Mouse (Mus musculus): Measurements from ENCODE around the gene Mrpl14. TPM values are rescaled to one million over a fixed set of nuclear protein-coding genes. Genes with fewer than 3 reads are reported as not detected.

The Mrpl14 gene
- polyA plus RNA-seq, 2 experiments: 113 to 147 TPM

DNA sequence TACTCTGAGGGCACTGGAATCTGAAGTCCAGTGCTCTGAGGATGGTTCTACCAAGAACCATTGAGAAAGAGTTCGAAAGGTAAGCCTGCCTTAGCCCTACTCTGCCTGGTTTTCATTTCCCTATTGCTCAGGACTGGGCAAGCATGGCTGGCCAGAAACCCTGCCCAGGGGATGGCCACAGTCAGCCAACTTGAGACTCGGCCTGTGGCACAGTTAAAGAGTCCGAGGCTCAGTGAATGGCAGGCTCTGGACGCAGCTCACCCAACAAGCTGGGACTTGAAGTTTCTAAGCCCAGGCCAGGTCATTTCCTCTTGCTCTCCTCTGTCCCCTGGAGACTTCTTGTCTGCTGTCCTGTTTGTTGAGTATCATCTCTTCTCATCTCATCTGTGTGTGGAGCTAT lies 44.6 kb downstream of the Mrpl14 start:
- WGBS: 64% methylated on average over 4 of the region's 4 CpGs

DNA sequence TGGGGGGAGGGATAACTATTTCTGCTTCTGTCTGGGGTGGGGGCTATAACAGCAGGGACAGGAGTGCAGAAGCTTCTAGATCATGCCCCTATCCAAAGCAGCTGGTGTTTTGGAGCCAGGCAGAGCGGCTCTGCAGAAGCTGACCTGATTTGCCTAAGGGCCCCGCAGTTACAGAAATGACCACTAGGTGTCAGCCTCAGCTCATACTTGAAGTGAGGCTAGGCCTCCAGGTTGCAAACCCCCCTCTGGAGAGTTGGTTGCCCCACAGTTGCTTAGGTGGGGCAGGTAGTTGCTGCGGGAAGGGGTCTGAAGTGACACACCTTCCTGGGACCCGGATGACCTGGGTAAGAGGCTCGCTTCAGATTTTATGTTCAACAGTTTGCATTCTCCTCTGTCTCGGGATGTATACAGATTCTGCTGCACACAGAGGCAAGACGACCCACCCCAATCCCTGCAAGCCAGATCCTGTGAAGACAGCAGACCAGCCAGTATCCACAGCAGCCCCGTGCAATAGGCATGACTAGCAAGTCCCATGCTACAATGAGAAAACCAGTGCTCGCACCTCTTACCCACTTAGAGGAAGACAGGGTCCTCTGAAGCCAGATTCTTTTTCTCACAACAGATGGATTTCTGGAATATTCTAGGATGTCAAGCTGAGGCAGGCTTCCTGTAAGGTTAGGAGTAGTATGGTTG lies 45.2 kb downstream of the Mrpl14 start:
- H3K4me1 ChIP-seq (ENCODE audit: control insufficient read depth, insufficient read depth, low read length): peaks cover 25% of the 10 kb centered on the region
- 0 out of 2 replicates have a peak, but pooled peaks cover 4% of the 10 kb centered on the region for H3K27me3 ChIP-seq (ENCODE audit: control insufficient read depth, insufficient read depth, low read length)

More for the DNA sequence above, 44.6 kb downstream of the Mrpl14 start:
- no peak overlapping the region for H3K9ac ChIP-seq (ENCODE audit: low read depth, low read length, severe bottlenecking)
- H3K9me3 ChIP-seq (ENCODE audit: control insufficient read depth, low read length): no peaks in the 10 kb centered on the region
- no peak overlapping the region for H3K27ac ChIP-seq (replicated peaks; ENCODE audit: low read depth, low read length)
- H3K4me3 ChIP-seq (replicated peaks; ENCODE audit: low read length): no peak overlapping the region
- H3K4me1 ChIP-seq (ENCODE audit: control insufficient read depth, insufficient read depth, low read length): peaks cover 20% of the 10 kb centered on the region
- H3K27me3 ChIP-seq (ENCODE audit: control insufficient read depth, insufficient read depth, low read length): 0 out of 2 replicates have a peak, but pooled peaks cover 4% of the 10 kb centered on the region
- TF ChIP-seq POLR2A (IDR thresholded peaks at IDR 0.05; ENCODE audit: borderline replicate concordance, extremely low read depth, insufficient read depth, insufficient read length): no peak
- H3K4me2 ChIP-seq (replicated peaks; ENCODE audit: low read depth, low read length, severe bottlenecking): no peak overlapping the region
- no peak for ATAC-seq (ENCODE audit: low FRiP score, low read depth)
- no peak for DNase-seq (ENCODE audit: low spot score)
- no peaks in the 10 kb centered on the region for H3K36me3 ChIP-seq (ENCODE audit: control insufficient read depth, insufficient read depth, low read length)

DNA sequence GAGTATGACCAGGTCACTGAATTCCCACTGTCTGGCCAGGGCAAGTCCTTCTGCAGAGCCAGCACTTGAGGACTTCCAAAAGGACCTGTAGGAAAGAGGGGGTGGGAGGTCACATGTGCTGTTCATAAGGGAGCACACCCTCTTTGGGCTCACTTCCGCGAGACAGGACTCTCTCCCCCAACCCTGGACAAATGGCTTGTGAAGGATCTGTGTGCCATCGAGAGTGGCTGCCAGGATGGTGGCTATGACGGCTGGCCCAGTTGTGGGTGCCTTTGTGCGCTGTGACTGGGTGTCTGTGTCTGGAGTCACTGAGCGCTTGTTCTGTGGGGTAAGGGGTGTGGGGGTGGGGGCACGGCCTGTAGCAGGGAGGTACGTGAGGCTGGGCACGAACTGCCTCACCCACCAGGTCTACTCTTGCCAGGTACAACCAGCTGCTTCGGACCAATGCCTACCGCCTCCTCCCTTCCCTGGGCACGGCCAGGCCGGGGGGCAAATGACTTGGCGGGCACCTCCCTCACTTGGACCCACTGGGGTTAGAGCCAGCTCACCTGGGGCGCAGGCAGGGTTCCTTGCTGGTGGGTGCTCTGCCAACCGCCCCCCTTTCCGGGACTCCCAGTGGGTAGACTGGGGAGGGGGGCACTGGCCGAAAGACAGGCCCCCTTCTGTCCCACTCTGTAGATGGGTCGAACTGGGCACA lies 47.1 kb downstream of the Mrpl14 start:
- DNase-seq (ENCODE audit: low spot score) (no peak), ATAC-seq (ENCODE audit: low FRiP score, low read depth) (no peak)
- no peak for TF ChIP-seq POLR2A (IDR thresholded peaks at IDR 0.05; ENCODE audit: borderline replicate concordance, extremely low read depth, insufficient read depth, insufficient read length)
- peak overlapping the region; percentile 35 for H3K4me3 ChIP-seq (replicated peaks; ENCODE audit: low read length)
- H3K4me1 ChIP-seq (ENCODE audit: control insufficient read depth, insufficient read depth, low read length): peaks cover 30% of the 10 kb centered on the region
- no peaks in the 10 kb centered on the region for H3K9me3 ChIP-seq (ENCODE audit: control insufficient read depth, low read length)
- peak overlapping the region; percentile 58 for H3K9ac ChIP-seq (ENCODE audit: low read depth, low read length, severe bottlenecking)
- peak overlapping the region; percentile 83 for H3K4me2 ChIP-seq (replicated peaks; ENCODE audit: low read depth, low read length, severe bottlenecking)
- 0 out of 2 replicates have a peak, but pooled peaks cover 4% of the 10 kb centered on the region for H3K27me3 ChIP-seq (ENCODE audit: control insufficient read depth, insufficient read depth, low read length)
- WGBS: 68% methylated on average over 18 of the region's 19 CpGs
- no peaks in the 10 kb centered on the region for H3K36me3 ChIP-seq (ENCODE audit: control insufficient read depth, insufficient read depth, low read length)
- no peak overlapping the region for H3K27ac ChIP-seq (replicated peaks; ENCODE audit: low read depth, low read length)

More for the DNA sequence above, 45.2 kb downstream of the Mrpl14 start:
- DNase-seq (ENCODE audit: low spot score) (peak; percentile 87), ATAC-seq (ENCODE audit: low FRiP score, low read depth) (peak; percentile 53; the same call in 1 of the 2 replicates)
- Histone ChIP-seq H3K36me3 (ENCODE audit: control insufficient read depth, insufficient read depth, low read length) (no peaks in the 10 kb centered on the region), H3K9ac (ENCODE audit: low read depth, low read length, severe bottlenecking) (no peak overlapping the region), H3K9me3 (ENCODE audit: control insufficient read depth, low read length) (no peaks in the 10 kb centered on the region), H3K4me3 (replicated peaks; ENCODE audit: low read length) (no peak overlapping the region), H3K27ac (replicated peaks; ENCODE audit: low read depth, low read length) (no peak overlapping the region), H3K4me2 (replicated peaks; ENCODE audit: low read depth, low read length, severe bottlenecking) (no peak overlapping the region)
- 21% methylated on average over 9 of the region's 9 CpGs for WGBS
- TF ChIP-seq POLR2A (IDR thresholded peaks at IDR 0.05; ENCODE audit: borderline replicate concordance, extremely low read depth, insufficient read depth, insufficient read length): no peak

DNA sequence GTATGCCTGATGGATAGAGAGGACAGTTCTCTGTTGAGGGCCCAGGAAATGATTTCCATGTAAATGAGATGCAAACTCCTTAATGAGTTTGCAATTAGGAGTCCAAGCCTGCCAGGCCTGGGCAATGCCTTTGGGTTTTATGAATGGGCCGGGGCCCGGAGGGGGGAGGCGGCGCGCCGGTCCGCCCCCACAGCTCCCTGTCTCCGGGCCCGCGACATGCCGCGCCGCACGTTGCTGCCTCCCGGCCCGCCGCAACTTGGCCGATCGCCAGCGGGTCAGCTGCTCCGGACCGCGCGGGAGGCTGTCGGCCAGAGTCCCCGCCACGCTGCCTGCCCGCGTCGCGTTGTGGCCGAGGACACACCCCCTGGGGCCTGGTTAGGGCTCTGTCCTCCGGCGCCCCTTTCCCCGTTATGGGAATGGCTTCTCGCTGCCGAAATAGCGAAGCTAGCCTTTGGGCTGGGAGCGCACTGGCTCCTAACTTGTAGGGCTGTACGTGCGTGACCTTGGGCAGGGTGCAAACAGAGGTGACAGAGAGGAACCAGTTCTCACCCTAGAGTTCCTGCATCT lies 47.7 kb downstream of the Mrpl14 start, which contains the start of gene 1600014C23Rik:
TSS of gene 1600014C23Rik (minus strand) at position 110 of the 567 bp plus-strand sequence.
- peaks cover 30% of the 10 kb centered on the region for H3K4me1 ChIP-seq (ENCODE audit: control insufficient read depth, insufficient read depth, low read length)
- peak within 1 kb of the TSS; percentile 58 for H3K9ac ChIP-seq (ENCODE audit: low read depth, low read length, severe bottlenecking)
- no peak for TF ChIP-seq POLR2A (IDR thresholded peaks at IDR 0.05; ENCODE audit: borderline replicate concordance, extremely low read depth, insufficient read depth, insufficient read length)
- 0 out of 2 replicates have a peak, but pooled peaks cover 4% of the 10 kb centered on the region for H3K27me3 ChIP-seq (ENCODE audit: control insufficient read depth, insufficient read depth, low read length)
- H3K36me3 ChIP-seq (ENCODE audit: control insufficient read depth, insufficient read depth, low read length): no peaks in the 10 kb centered on the region
- H3K4me2 ChIP-seq (replicated peaks; ENCODE audit: low read depth, low read length, severe bottlenecking): peak within 1 kb of the TSS; percentile 83
- H3K27ac ChIP-seq (replicated peaks; ENCODE audit: low read depth, low read length): no peak within 1 kb of the TSS
- H3K9me3 ChIP-seq (ENCODE audit: control insufficient read depth, low read length): no peaks in the 10 kb centered on the region
- DNase-seq (ENCODE audit: low spot score): no peak
- no peak for ATAC-seq (ENCODE audit: low FRiP score, low read depth)
- 2% methylated on average over 28 of the region's 41 CpGs for WGBS
- H3K4me3 ChIP-seq (replicated peaks; ENCODE audit: low read length): peak within 1 kb of the TSS; percentile 35

DNA sequence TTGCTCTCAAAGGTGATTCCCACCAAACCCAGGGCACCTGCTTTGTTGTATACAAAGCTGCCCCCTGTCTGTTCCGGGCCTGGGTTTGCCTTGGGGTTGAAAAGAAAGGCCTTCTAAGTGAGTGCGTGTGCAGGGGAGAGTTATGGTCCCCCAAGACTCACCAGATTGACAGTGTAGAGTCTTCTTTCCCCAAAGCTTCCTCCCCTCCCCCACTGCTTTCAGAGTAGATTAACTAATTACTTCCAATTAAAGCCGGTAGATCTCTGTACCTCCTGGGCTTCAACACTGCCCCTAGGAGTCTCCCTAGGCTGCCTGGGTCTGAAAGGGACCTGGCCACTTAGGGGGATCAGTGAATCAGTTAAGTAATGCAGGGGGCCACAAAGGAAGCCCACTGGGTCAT lies 48.2 kb downstream of the Mrpl14 start:
- no peaks in the 10 kb centered on the region for H3K9me3 ChIP-seq (ENCODE audit: control insufficient read depth, low read length)
- H3K4me3 ChIP-seq (replicated peaks; ENCODE audit: low read length): peak overlapping the region; percentile 35; the same call in 1 of the 2 replicates
- DNase-seq (ENCODE audit: low spot score) (no peak), ATAC-seq (ENCODE audit: low FRiP score, low read depth) (no peak)
- H3K4me2 ChIP-seq (replicated peaks; ENCODE audit: low read depth, low read length, severe bottlenecking): peak overlapping the region; percentile 83
- no peak for TF ChIP-seq POLR2A (IDR thresholded peaks at IDR 0.05; ENCODE audit: borderline replicate concordance, extremely low read depth, insufficient read depth, insufficient read length)
- WGBS: 12% methylated on average over 3 of the region's 3 CpGs
- H3K4me1 ChIP-seq (ENCODE audit: control insufficient read depth, insufficient read depth, low read length): peaks cover 30% of the 10 kb centered on the region
- H3K9ac ChIP-seq (ENCODE audit: low read depth, low read length, severe bottlenecking): peak overlapping the region; percentile 58; the same call in 1 of the 2 replicates
- H3K27ac ChIP-seq (replicated peaks; ENCODE audit: low read depth, low read length): no peak overlapping the region
- H3K27me3 ChIP-seq (ENCODE audit: control insufficient read depth, insufficient read depth, low read length): 0 out of 2 replicates have a peak, but pooled peaks cover 4% of the 10 kb centered on the region
- H3K36me3 ChIP-seq (ENCODE audit: control insufficient read depth, insufficient read depth, low read length): no peaks in the 10 kb centered on the region

All from limb, embryonic 14.5 days (tissue).